Mouse (Mus musculus) MEL (cell line): ENCODE measurements around the gene Ppp1r37. TPM values are rescaled to one million over a fixed set of nuclear protein-coding genes. Genes with fewer than 3 reads are reported as not detected.

Experiments
- DNase-seq: peaks from one replicate; pipeline ENCODE4 v3.0.0; 2011; ENCODE audit warnings: low read depth, low spot score
- H3K27ac ChIP-seq: 2 replicates; pipeline ENCODE4 v1.5.1; 2012; ENCODE audit warnings: low read depth, mild to moderate bottlenecking, control low read depth, low read length, moderate library complexity; ENCODE audit not compliant: control insufficient read depth
- H3K27me3 ChIP-seq, 2 experiments: fragments of 150-350 bp in 1 of 2; sonication (generic) in 1 of 2; 2 replicates each; pipeline ENCODE4 v1.6.1; 2012; ENCODE audit warnings: low read length in 2 of 2, mild to moderate bottlenecking in 2 of 2, improper control_type of control experiment in 1 of 2, moderate library complexity in 1 of 2; ENCODE audit not compliant: insufficient read depth in 2 of 2, control insufficient read depth in 1 of 2
- H3K36me3 ChIP-seq, 2 experiments: 2 replicates each; pipeline ENCODE4 v1.6.1; 2012 to 2014; ENCODE audit warnings: low read length in 2 of 2, improper control_type of control experiment in 1 of 2, inconsistent platforms in 1 of 2, mild to moderate bottlenecking in 1 of 2; ENCODE audit not compliant: insufficient read depth in 2 of 2, control insufficient read depth in 1 of 2
- H3K4me1 ChIP-seq, 2 experiments: fragments of 150-350 bp in 1 of 2; sonication (generic) in 1 of 2; 2 replicates each; pipeline ENCODE4 v1.6.1; 2012; ENCODE audit warnings: low read length in 2 of 2, improper control_type of control experiment in 1 of 2, mild to moderate bottlenecking in 1 of 2; ENCODE audit not compliant: insufficient read depth in 2 of 2, control insufficient read depth in 1 of 2
- H3K4me3 ChIP-seq, 2 experiments: fragments of 150-350 bp in 1 of 2; sonication (generic) in 1 of 2; 2 replicates each; pipeline ENCODE4 v1.5.1; 2012; ENCODE audit warnings: low read depth in 2 of 2, low read length in 2 of 2, mild to moderate bottlenecking in 2 of 2, moderate library complexity in 2 of 2, control low read depth in 1 of 2, improper control_type of control experiment in 1 of 2; ENCODE audit not compliant: control insufficient read depth in 1 of 2, insufficient read depth in 1 of 2
- H3K79me2 ChIP-seq: 2 replicates; pipeline ENCODE4 v1.6.1; 2012; ENCODE audit warnings: mild to moderate bottlenecking, low read length, moderate library complexity; ENCODE audit not compliant: control insufficient read depth, poor library complexity, insufficient read depth
- H3K9ac ChIP-seq: 2 replicates; pipeline ENCODE4 v1.6.1; 2012; ENCODE audit warnings: low read depth, mild to moderate bottlenecking, control low read depth, low read length, moderate library complexity; ENCODE audit not compliant: control insufficient read depth, poor library complexity, severe bottlenecking
- H3K9me3 ChIP-seq: fragments of 150-350 bp; sonication (generic); replicated peaks from 2 replicates; pipeline ENCODE4 v1.6.1; 2012; ENCODE audit warnings: mild to moderate bottlenecking, low read length, improper control_type of control experiment, moderate library complexity; ENCODE audit not compliant: insufficient read depth
- ELF1 ChIP-seq: IDR thresholded peaks from 2 replicates; pipeline ENCODE4 v1.6.1; 2014; ENCODE audit warnings: low read depth, mild to moderate bottlenecking, inconsistent platforms, low read length, improper control_type of control experiment, moderate library complexity
- EP300 ChIP-seq, 2 experiments: IDR thresholded peaks; 2 replicates each; pipeline ENCODE4 v1.6.1; 2011; ENCODE audit warnings: improper control_type of control experiment in 2 of 2, low read length in 2 of 2, low read depth in 1 of 2, mild to moderate bottlenecking in 1 of 2
- ETS1 ChIP-seq: IDR thresholded peaks from 2 replicates; pipeline ENCODE4 v1.6.1; 2012; ENCODE audit warnings: low read depth, mild to moderate bottlenecking, inconsistent platforms, low read length, improper control_type of control experiment, moderate library complexity
- GATA1 ChIP-seq: IDR thresholded peaks from 2 replicates; pipeline ENCODE4 v1.6.1; 2011; ENCODE audit warnings: low read depth, low read length, improper control_type of control experiment
- HCFC1 ChIP-seq: IDR thresholded peaks from 2 replicates; pipeline ENCODE4 v1.6.1; 2012; ENCODE audit warnings: low read depth, mild to moderate bottlenecking, inconsistent platforms, low read length, improper control_type of control experiment, moderate library complexity
- JUND ChIP-seq: IDR thresholded peaks from 2 replicates; pipeline ENCODE4 v1.6.1; 2011; ENCODE audit warnings: low read depth, mild to moderate bottlenecking, improper control_type of control experiment, low read length
- MAX ChIP-seq: IDR thresholded peaks from 2 replicates; pipeline ENCODE4 v1.6.1; 2011; ENCODE audit warnings: low read length, improper control_type of control experiment
- MAZ ChIP-seq: IDR thresholded peaks from 2 replicates; pipeline ENCODE4 v1.6.1; 2012; ENCODE audit warnings: low read depth, mild to moderate bottlenecking, inconsistent platforms, low read length, improper control_type of control experiment
- MEF2A ChIP-seq: IDR thresholded peaks from 2 replicates; pipeline ENCODE4 v1.6.1; 2014; ENCODE audit warnings: low read depth, mild to moderate bottlenecking, inconsistent platforms, low read length, improper control_type of control experiment; ENCODE audit not compliant: poor library complexity, insufficient replicate concordance, severe bottlenecking; ENCODE audit errors: extremely low read depth
- MXI1 ChIP-seq: IDR thresholded peaks from 2 replicates; pipeline ENCODE4 v1.6.1; 2011; ENCODE audit warnings: mild to moderate bottlenecking, low read depth, low read length, improper control_type of control experiment
- MYB ChIP-seq: IDR thresholded peaks from 2 replicates; pipeline ENCODE4 v1.6.1; 2011; ENCODE audit warnings: mild to moderate bottlenecking, low read depth, low read length, improper control_type of control experiment
- MYC ChIP-seq: IDR thresholded peaks from 2 replicates; pipeline ENCODE4 v1.6.1; 2011; ENCODE audit warnings: low read depth, mild to moderate bottlenecking, low read length, improper control_type of control experiment, moderate library complexity
- NRF1 ChIP-seq: IDR thresholded peaks from 2 replicates; pipeline ENCODE4 v1.6.1; 2014; ENCODE audit warnings: low read depth, mild to moderate bottlenecking, inconsistent platforms, low read length, improper control_type of control experiment, moderate library complexity; ENCODE audit not compliant: poor library complexity, insufficient read depth, severe bottlenecking
- POLR2AphosphoS2 ChIP-seq: IDR thresholded peaks from 2 replicates; pipeline ENCODE4 v1.6.1; 2011; ENCODE audit warnings: low read length, improper control_type of control experiment
- POLR2AphosphoS5 ChIP-seq: IDR thresholded peaks from 2 replicates; pipeline ENCODE4 v1.6.1; 2012; ENCODE audit warnings: low read depth, borderline replicate concordance, mild to moderate bottlenecking, inconsistent platforms, low read length, moderate library complexity, mixed read lengths
- RAD21 ChIP-seq: IDR thresholded peaks from 2 replicates; pipeline ENCODE4 v1.6.1; 2011; ENCODE audit warnings: mild to moderate bottlenecking, low read depth, low read length, improper control_type of control experiment
- RCOR1 ChIP-seq: IDR thresholded peaks from 2 replicates; pipeline ENCODE4 v1.6.1; 2012; ENCODE audit warnings: low read depth, mild to moderate bottlenecking, inconsistent platforms, low read length, improper control_type of control experiment
- SIN3A ChIP-seq: IDR thresholded peaks from 2 replicates; pipeline ENCODE4 v1.6.1; 2012; ENCODE audit warnings: low read length, improper control_type of control experiment, inconsistent platforms
- TAL1 ChIP-seq: IDR thresholded peaks from 2 replicates; pipeline ENCODE4 v1.6.1; 2012; ENCODE audit warnings: mild to moderate bottlenecking, inconsistent platforms, low read length, moderate library complexity, mixed read lengths
- TBP ChIP-seq: IDR thresholded peaks from 2 replicates; pipeline ENCODE4 v1.8.0; 2011; ENCODE audit warnings: low read depth, low read length, improper control_type of control experiment
- TCF12 ChIP-seq: IDR thresholded peaks from 2 replicates; pipeline ENCODE4 v1.6.1; 2014; ENCODE audit warnings: low read depth, mild to moderate bottlenecking, inconsistent platforms, low read length, improper control_type of control experiment, moderate library complexity
- USF1 ChIP-seq: IDR thresholded peaks from 2 replicates; pipeline ENCODE4 v1.6.1; 2014; ENCODE audit warnings: low read depth, mild to moderate bottlenecking, inconsistent platforms, low read length, improper control_type of control experiment, moderate library complexity
- USF2 ChIP-seq, 2 experiments: IDR thresholded peaks; 2 replicates each; pipeline ENCODE4 v1.6.1; 2011 to 2012; ENCODE audit warnings: improper control_type of control experiment in 2 of 2, low read length in 2 of 2, borderline replicate concordance in 1 of 2, inconsistent platforms in 1 of 2, low read depth in 1 of 2, mild to moderate bottlenecking in 1 of 2; ENCODE audit not compliant: insufficient read depth in 1 of 2
- ZC3H11A ChIP-seq: IDR thresholded peaks from 2 replicates; pipeline ENCODE4 v1.6.1; 2012; ENCODE audit warnings: low read depth, mild to moderate bottlenecking, inconsistent platforms, low read length, improper control_type of control experiment
- ZKSCAN1 ChIP-seq: IDR thresholded peaks from 2 replicates; pipeline ENCODE4 v1.6.1; 2012; ENCODE audit warnings: low read depth, mild to moderate bottlenecking, inconsistent platforms, low read length, improper control_type of control experiment, moderate library complexity
- ZMIZ1 ChIP-seq: IDR thresholded peaks from 2 replicates; pipeline ENCODE4 v1.6.1; 2012; ENCODE audit warnings: low read depth, mild to moderate bottlenecking, inconsistent platforms, low read length, improper control_type of control experiment, moderate library complexity
- ZNF384 ChIP-seq: IDR thresholded peaks from 2 replicates; pipeline ENCODE4 v1.6.1; 2012; ENCODE audit warnings: low read depth, mild to moderate bottlenecking, inconsistent platforms, low read length, improper control_type of control experiment
- polyA plus RNA-seq, 2 experiments: library from polyadenylated mRNA; stranded (reverse) in 1 of 2; unstranded in 1 of 2; fragments of >175 nt in 1 of 2; fragments of >200 nt in 1 of 2; gene quantifications; 2 replicates each; pipeline versions ENCODE4 v1.2.1 to v1.2.4; 2012; ENCODE audit warnings: low replicate concordance in 2 of 2, low read depth in 1 of 2; ENCODE audit not compliant: insufficient read length in 2 of 2, insufficient read depth in 1 of 2, missing spikeins in 1 of 2
- total RNA-seq: library from RNA; depleted of rRNA; stranded (reverse); fragments of 300-350 nt; gene quantifications from 2 replicates; pipeline ENCODE4 v1.2.3, GENCODE M21; 2012

Gene Ppp1r37
- total and polyA plus RNA-seq, 3 experiments = 13.6 to 29.0 TPM; not detected in 1

DNA sequence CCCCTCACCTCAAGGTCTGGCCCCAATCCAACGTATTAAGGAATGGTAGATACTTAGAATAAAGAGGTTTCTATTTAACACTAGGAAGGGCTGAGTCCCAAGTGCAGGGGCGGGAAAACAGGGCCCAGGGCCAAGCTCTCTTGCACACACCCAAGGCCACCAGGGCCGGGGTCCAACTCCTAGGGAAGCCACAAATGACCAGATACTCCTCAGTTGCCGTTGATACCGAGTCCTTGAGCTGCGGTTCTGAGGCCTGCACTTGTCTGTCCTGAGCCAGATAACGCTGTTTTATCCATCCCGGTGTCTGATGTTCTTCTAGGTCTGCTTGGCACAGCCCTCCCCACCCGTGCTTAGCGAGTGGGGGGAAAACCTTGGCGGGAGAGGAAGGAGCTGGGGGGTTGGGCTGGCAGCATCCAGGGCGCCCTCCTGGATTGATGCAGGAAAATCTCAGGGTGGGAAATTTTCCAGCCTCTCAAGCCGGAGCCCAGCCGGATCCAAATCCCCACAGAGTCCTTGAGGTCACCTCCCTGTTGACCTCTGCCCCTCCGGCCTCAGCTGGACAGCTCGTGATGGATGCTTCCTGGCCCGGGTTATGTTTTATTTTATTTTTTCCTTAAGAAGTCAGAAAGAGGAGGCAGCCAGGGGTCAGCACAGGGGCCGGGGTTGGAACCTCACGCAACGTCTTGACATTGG lies 67.2 kb downstream of the Ppp1r37 start:
- TF ChIP-seq HCFC1 = no peak
- no peak for TF ChIP-seq MYB
- no peak for TF ChIP-seq POLR2AphosphoS5
- TF ChIP-seq JUND = no peak
- TF ChIP-seq TAL1 = peak; percentile 12; the same call in 1 of the 2 replicates
- no peak for TF ChIP-seq USF2 (IDR thresholded peaks at IDR 0.05; ENCODE audit: borderline replicate concordance in 1 of 2, insufficient read depth in 1 of 2, low read depth in 1 of 2, low read length in 2 of 2)
- TF ChIP-seq POLR2AphosphoS2 = no peak
- TF ChIP-seq USF1 = no peak
- no peak for TF ChIP-seq NRF1
- TF ChIP-seq TBP = no peak
- no peak for TF ChIP-seq MAX
- peak; percentile 28; the same call in 1 of the 2 replicates for TF ChIP-seq GATA1
- TF ChIP-seq EP300 (IDR thresholded peaks at IDR 0.05; ENCODE audit: low read depth in 1 of 2, low read length in 2 of 2) = peak; percentile 23 to 56; a peak in 2 of 4 replicates
- no peak for TF ChIP-seq SIN3A
- no peak for TF ChIP-seq ETS1
- TF ChIP-seq MYC = no peak
- no peak for TF ChIP-seq RCOR1
- no peak for TF ChIP-seq ZC3H11A
- peak; percentile 53; the same call in 1 of the 2 replicates for TF ChIP-seq TCF12
- peak; percentile 52 for DNase-seq
- Histone ChIP-seq H3K9me3 (no peaks in the 10 kb centered on the region), H3K4me1 (peaks cover 0 to 13% of the 10 kb centered on the region in 2 experiments; a peak in 3 of 4 replicates), H3K27ac (no peak overlapping the region), H3K4me3 (peak overlapping the region; percentile 50), H3K79me2 (no peaks in the 10 kb centered on the region), H3K27me3 (no peaks in the 10 kb centered on the region), H3K36me3 (no peaks in the 10 kb centered on the region), H3K9ac (peak overlapping the region; percentile 34; the same call in 1 of the 2 replicates)

DNA sequence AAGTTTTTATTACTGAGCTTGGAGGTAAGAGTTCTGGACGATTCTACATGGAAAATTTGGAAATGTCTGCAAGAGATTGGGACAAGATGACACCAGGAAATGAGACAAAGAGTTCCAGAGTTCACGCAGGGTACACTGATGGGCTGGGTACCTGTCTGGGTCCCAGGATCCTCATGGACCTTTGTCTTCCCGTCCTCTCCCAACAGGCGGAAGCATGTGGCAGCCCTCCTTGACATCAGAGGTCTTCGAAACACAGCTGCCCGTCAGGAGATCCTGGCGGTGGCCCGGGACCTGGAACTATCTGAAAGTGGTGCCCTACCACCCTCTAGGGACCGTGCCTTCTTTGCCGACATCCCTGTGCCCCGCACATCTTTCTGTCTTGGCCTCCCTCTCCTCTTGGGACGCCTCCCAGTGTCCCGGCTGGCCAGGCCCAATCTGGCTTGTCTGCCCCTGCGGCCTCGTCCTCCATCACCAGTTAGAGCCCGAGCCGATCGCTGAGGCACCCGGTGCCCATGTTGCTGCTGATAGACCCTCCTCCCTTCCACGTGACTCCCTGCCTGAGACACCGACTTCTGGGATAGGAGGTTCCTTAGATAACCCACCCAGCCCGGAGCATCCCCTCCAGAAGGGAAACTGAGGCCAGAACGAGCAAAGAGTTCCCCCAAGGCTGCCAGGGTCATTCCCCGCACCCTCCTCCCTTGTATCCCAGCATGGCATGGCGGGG lies 68.0 kb downstream of the Ppp1r37 start:
- TF ChIP-seq SIN3A = peak; percentile 39; the same call in 1 of the 2 replicates
- no peak for TF ChIP-seq MEF2A
- 0 out of 4 replicates have a peak, but pooled peaks of 1 of the 2 experiments have one; percentile 26 for TF ChIP-seq USF2 (IDR thresholded peaks at IDR 0.05; ENCODE audit: borderline replicate concordance in 1 of 2, insufficient read depth in 1 of 2, low read depth in 1 of 2, low read length in 2 of 2)
- peak; percentile 82 for TF ChIP-seq USF1
- no peak for TF ChIP-seq ZNF384
- 0 out of 2 replicates have a peak, but pooled peaks have one; percentile 21 for TF ChIP-seq HCFC1
- no peak for TF ChIP-seq RAD21
- TF ChIP-seq ZMIZ1 = no peak
- TF ChIP-seq MAZ = 0 out of 2 replicates have a peak, but pooled peaks have one; percentile 33
- TF ChIP-seq MYC = no peak
- no peak for TF ChIP-seq ELF1
- TF ChIP-seq MAX = peak; percentile 61; the same call in 1 of the 2 replicates
- TF ChIP-seq ZKSCAN1 = no peak
- TF ChIP-seq MXI1 = peak; percentile 56
- no peaks in the 10 kb centered on the region for H3K9me3 ChIP-seq
- H3K36me3 ChIP-seq = no peaks in the 10 kb centered on the region
- no peak overlapping the region for H3K27ac ChIP-seq
- no peaks in the 10 kb centered on the region for H3K27me3 ChIP-seq
- H3K79me2 ChIP-seq = no peaks in the 10 kb centered on the region
- H3K4me1 ChIP-seq = peaks cover 0 to 13% of the 10 kb centered on the region in 2 experiments; a peak in 3 of 4 replicates
- peak overlapping the region; percentile 50 for H3K4me3 ChIP-seq
- peak; percentile 45 for DNase-seq
- peak overlapping the region; percentile 50 for H3K9ac ChIP-seq
